Mouse (Mus musculus) kidney, embryonic 14.5 days (tissue): ENCODE measurements at regions not wholly inside any gene's neighbourhood (a gene's known extent, or its start where the extent isn't known, plus 50 kb on each side); places are given as distances from the start of the nearest gene placed in this dataset.
"Not testable (repeated sequence)": the region's sequence is repeated elsewhere in the genome, so short reads cannot be mapped to it uniquely, and the experiment has no call there.

Experiments
- ATAC-seq: fragments of 200-750 bp; cut with Nextera tagmentation; 2 replicates; pipeline ENCODE4 v1.8.0; 2017; ENCODE audit warnings: moderate number of reproducible peaks, mild to moderate bottlenecking, moderate TSS enrichment, moderate library complexity; ENCODE audit not compliant: low FRiP score, low TSS enrichment
- H3K27ac ChIP-seq: fragments of 300-500 bp; sonication (generic); 2 replicates; pipeline ENCODE4 v1.5.1; 2014; ENCODE audit warnings: low read depth, mild to moderate bottlenecking, low read length, moderate library complexity, mixed read lengths
- H3K27me3 ChIP-seq: fragments of 300-500 bp; sonication (generic); 2 replicates; pipeline ENCODE4 v1.6.1; 2014; ENCODE audit warnings: mild to moderate bottlenecking, low read length; ENCODE audit not compliant: control insufficient read depth, insufficient read depth
- H3K36me3 ChIP-seq: fragments of 300-500 bp; sonication (generic); 2 replicates; pipeline ENCODE4 v1.6.1; 2014; ENCODE audit warnings: low read length, mixed read lengths; ENCODE audit not compliant: control insufficient read depth, insufficient read depth
- H3K4me1 ChIP-seq: fragments of 300-500 bp; sonication (generic); 2 replicates; pipeline ENCODE4 v1.6.1; 2014; ENCODE audit warnings: low read length, mixed read lengths; ENCODE audit not compliant: control insufficient read depth, insufficient read depth
- H3K4me2 ChIP-seq: fragments of 300-500 bp; sonication (generic); replicated peaks from 2 replicates; pipeline ENCODE4 v1.6.1; 2014; ENCODE audit warnings: low read depth, mild to moderate bottlenecking, low read length
- H3K4me3 ChIP-seq: fragments of 300-500 bp; sonication (generic); 2 replicates; pipeline ENCODE4 v1.5.1; 2014; ENCODE audit warnings: mild to moderate bottlenecking, low read length
- H3K9ac ChIP-seq: fragments of 300-500 bp; sonication (generic); 2 replicates; pipeline ENCODE4 v1.6.1; 2014; ENCODE audit warnings: low read depth, mild to moderate bottlenecking, low read length, moderate library complexity
- H3K9me3 ChIP-seq: fragments of 300-500 bp; sonication (generic); 2 replicates; pipeline ENCODE4 v1.6.1; 2016; ENCODE audit warnings: low read length; ENCODE audit not compliant: control insufficient read depth
- WGBS: fragments of 180-500 bp; shearing (Covaris S2); extraction: QIAGEN DNeasy Blood & Tissue Kit; methylation state at CpG from one replicate; pipeline ENCODE4 v1.1.7; 2014; 5-methylcytosine and 5-hydroxymethylcytosine counted together

DNA sequence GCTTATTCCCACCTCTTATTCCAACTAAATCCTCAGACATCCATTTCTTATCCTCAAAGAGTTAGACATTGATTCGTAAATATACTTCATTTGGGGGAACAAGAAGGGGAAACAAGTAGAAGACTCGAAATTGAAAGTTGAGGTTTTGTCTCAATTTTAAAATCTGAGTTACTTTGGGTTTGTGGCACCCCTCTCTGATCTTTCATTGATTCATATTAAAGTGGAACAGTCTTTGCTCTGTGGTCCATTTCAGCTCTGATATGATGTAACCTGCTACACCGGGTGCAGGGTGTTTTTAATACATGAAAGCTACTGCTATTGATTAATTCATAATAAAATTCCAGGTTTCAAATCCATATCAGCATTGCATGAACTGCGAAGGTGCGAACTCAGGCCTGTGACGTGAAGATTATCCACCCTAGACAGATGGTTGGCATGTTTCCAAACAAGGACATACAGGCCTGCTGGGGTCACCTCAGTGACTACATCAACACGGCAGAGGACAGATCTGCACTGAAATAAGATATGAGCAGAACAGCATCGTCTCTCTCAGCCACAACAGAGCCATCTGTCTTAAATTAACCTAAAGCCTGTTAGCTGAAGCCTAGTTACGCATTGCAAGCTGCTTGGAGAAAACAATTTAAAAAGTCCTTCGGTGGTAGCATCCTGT, 101.5 kb upstream of the Prlr start:
- Histone ChIP-seq H3K4me3 (no peak overlapping the region), H3K4me2 (no peak overlapping the region), H3K4me1 (no peaks in the 10 kb centered on the region), H3K9ac (no peak overlapping the region), H3K27ac (no peak overlapping the region), H3K36me3 (no peaks in the 10 kb centered on the region), H3K27me3 (no peaks in the 10 kb centered on the region), H3K9me3 (no peaks in the 10 kb centered on the region)
- ATAC-seq: no peak
- 58% methylated on average over 10 of the region's 10 CpGs for WGBS

DNA sequence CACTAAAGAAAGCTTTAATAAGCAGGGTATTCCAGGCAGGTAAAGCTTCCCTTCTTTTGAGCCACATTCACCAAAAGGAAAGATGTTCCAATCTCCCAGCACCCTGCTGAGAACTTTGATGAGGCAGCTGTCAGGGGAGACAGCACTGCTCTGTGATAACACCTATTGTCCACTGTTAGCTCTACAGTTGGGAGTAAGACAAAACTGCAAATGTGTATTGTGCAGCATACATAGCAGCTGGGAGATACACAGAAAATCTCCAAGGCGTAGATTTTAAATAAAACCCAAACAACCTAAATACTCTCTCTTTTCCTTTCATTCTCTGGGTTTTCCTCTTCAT, 101.0 kb upstream of the Prlr start:
- Histone ChIP-seq H3K36me3 (no peaks in the 10 kb centered on the region), H3K9ac (no peak overlapping the region), H3K4me1 (no peaks in the 10 kb centered on the region), H3K27me3 (no peaks in the 10 kb centered on the region), H3K9me3 (no peaks in the 10 kb centered on the region), H3K4me3 (no peak overlapping the region), H3K27ac (no peak overlapping the region), H3K4me2 (no peak overlapping the region)
- ATAC-seq: no peak
- WGBS: 84% methylated on average over 1 of the region's 1 CpGs

DNA sequence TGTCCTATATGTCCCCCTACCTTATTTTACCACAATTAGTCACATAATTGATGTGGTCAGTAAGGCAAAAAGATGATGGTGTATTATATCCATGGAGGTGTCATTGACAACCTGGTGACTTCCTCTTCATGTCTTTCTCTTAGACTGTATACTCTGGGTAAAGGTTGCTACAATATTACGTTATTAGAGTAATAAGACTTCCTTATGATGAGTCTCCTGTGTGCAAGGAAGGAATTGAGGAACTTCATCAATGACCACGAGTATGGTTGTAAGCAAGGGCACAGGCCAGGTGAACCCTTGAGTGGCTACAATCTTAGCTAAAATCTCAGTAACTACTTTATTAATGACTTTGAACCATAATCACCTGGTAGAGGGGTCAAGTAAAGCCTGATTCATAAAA, 98.6 kb upstream of the Prlr start:
- Histone ChIP-seq H3K4me3 (no peak overlapping the region), H3K9ac (no peak overlapping the region), H3K4me1 (no peaks in the 10 kb centered on the region), H3K27me3 (no peaks in the 10 kb centered on the region), H3K4me2 (no peak overlapping the region), H3K9me3 (no peaks in the 10 kb centered on the region), H3K27ac (no peak overlapping the region), H3K36me3 (no peaks in the 10 kb centered on the region)
- ATAC-seq: no peak
- 94% methylated on average over 2 of the region's 2 CpGs for WGBS

DNA sequence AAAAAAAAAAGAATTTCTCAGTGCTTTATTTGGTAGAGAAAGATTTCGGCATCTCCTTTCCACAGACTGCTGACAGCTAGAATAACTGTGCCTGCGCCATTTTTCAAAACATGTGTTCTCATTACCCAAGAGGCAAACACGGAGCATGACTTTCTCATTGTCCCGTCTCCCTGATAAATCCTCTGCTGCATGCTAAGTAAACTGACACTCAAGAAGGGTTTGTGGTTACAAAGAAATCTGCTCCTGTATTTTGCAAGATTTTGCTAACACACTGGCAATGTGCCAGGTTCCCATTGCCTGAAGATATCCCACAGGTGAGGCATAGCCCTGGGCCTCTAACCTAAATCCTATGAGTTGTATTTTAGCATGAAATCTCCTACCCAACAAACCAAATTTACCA, 97.5 kb upstream of the Prlr start:
- H3K27ac ChIP-seq: no peak overlapping the region
- H3K27me3 ChIP-seq: no peaks in the 10 kb centered on the region
- H3K36me3 ChIP-seq: no peaks in the 10 kb centered on the region
- no peak for ATAC-seq
- H3K4me1 ChIP-seq: no peaks in the 10 kb centered on the region
- H3K4me3 ChIP-seq: no peak overlapping the region
- H3K9me3 ChIP-seq: no peaks in the 10 kb centered on the region
- no peak overlapping the region for H3K9ac ChIP-seq
- no peak overlapping the region for H3K4me2 ChIP-seq
- 92% methylated on average over 4 of the region's 4 CpGs for WGBS

DNA sequence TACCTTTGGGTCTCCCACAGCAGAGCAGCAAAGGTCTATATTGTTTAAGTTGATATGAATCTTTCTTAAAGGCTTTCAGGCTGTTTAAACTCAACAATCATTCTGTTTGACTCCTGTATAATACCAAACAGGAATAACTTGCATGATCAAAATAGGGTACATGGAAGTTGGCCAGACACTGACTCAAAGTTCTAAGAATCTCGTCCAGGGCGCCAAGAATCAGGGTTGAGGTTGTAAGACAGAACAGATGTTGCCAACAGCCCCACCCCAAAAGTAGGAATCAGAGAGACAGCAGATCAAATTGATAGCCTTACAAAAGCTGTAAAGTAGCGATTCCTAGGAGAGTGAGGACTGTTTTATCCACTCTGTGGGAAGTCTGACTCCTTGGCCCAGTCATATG, 88.3 kb upstream of the Prlr start:
- H3K27ac ChIP-seq: no peak overlapping the region
- H3K4me2 ChIP-seq: no peak overlapping the region
- no peaks in the 10 kb centered on the region for H3K9me3 ChIP-seq
- no peak overlapping the region for H3K9ac ChIP-seq
- WGBS: 72% methylated on average over 3 of the region's 3 CpGs
- H3K27me3 ChIP-seq: no peaks in the 10 kb centered on the region
- H3K4me3 ChIP-seq: no peak overlapping the region
- H3K36me3 ChIP-seq: no peaks in the 10 kb centered on the region
- no peak for ATAC-seq
- H3K4me1 ChIP-seq: no peaks in the 10 kb centered on the region

DNA sequence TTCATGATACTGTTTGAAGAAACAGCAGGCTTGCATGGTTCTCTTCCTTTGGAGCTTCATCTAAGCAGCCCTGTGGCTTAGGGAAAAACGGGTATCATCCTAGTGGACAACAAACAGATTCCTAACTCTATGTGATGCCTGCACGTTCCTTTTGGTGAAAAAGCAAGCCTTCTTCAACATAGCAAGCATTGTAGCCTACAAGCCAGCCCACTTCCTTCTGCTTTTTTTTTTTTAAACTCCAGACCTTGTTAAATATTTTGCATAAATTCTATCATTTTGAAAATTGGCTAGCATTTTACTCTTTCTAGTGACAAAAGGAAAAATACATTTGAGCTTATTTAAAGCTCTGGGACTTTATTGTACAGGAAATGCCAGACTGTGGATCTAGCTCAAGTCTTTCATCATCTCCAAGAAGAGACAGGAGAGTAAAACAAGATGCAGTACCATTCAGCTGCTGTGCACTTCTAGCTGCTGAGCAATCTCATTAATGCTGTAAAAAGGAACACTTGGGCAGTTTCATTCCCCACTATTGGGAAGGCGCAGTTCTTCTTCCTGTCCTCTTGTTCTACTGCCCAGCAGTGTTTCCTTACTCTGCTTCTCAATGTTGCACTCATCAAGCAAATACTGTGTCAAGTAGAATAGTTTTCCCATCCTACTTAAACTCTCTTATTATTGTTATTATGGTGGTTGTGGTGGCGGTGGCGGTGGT, 86.5 kb upstream of the Prlr start:
- WGBS: 85% methylated on average over 5 of the region's 5 CpGs
- Histone ChIP-seq H3K9me3 (no peaks in the 10 kb centered on the region), H3K27ac (no peak overlapping the region)

DNA sequence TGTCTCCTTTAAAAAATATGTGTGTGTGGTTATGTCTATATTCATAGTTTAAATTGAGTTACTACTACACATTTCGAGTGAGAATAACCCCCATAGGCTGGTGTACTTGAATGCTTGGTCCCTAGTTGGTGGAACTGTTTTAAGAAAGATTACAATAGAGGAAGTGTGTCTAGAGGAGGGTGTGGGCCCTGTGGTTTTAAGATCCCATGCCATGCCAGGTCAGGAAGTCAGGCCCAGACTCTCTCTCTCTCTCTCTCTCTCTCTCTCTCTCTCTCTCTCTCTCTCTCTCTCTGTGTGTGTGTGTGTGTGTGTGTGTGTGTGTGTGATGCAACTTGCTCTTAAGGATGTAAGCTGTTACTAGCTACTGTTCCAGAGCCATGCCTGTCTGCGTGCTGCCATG, 73.7 kb upstream of the Prlr start:
- Histone ChIP-seq H3K4me3 (no peak overlapping the region), H3K27me3 (no peaks in the 10 kb centered on the region), H3K4me1 (no peaks in the 10 kb centered on the region), H3K27ac (no peak overlapping the region), H3K36me3 (no peaks in the 10 kb centered on the region), H3K4me2 (no peak overlapping the region), H3K9ac (no peak overlapping the region), H3K9me3 (no peaks in the 10 kb centered on the region)
- no peak for ATAC-seq
- WGBS: 81% methylated on average over 2 of the region's 2 CpGs

More for the DNA sequence above, 86.5 kb upstream of the Prlr start:
- Histone ChIP-seq H3K27me3 (no peaks in the 10 kb centered on the region), H3K36me3 (no peaks in the 10 kb centered on the region), H3K4me2 (no peak overlapping the region), H3K4me1 (no peaks in the 10 kb centered on the region), H3K9ac (no peak overlapping the region), H3K4me3 (no peak overlapping the region)
- ATAC-seq: no peak

DNA sequence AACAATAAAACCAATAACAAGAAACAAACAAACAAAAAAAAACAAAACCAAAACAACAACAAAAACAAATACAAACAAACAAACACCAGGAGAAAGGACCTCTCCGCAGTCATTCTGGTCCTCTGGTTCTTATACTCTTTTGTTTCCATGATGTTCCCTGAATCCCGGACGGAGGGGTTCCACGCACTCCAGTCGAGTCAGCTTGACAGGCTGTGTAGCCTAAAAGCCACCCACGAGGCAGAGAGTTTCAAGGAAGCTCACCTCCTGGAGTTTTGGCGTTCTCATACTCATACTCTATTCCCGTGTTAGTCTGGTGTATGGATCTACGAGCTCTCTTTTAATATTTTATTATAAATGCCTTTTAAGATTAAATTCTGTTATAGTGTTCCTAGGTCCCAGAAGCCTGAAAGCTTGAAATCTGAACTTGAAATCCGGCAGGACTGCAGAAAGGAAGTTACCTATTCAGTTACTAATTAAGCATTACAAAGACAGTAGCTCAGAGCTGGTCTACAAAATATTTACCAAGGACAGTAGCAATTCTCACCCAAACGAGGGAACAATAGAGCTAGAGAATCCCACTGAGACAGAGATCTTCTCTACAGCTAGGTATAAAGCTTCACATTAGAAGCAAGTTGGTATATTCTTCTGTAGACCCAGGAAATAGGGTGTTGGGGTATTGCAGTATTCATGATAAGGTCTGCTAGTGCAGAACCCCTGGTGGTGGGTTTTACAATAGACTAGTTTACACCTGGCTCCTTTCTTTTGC, 71.6 kb upstream of the Prlr start:
- not testable (repeated sequence) for ATAC-seq, H3K4me2 ChIP-seq, H3K9ac ChIP-seq, H3K27ac ChIP-seq, H3K36me3 ChIP-seq, H3K27me3 ChIP-seq, H3K4me3 ChIP-seq, H3K4me1 ChIP-seq, H3K9me3 ChIP-seq
- 62% methylated on average over 11 of the region's 11 CpGs for WGBS

DNA sequence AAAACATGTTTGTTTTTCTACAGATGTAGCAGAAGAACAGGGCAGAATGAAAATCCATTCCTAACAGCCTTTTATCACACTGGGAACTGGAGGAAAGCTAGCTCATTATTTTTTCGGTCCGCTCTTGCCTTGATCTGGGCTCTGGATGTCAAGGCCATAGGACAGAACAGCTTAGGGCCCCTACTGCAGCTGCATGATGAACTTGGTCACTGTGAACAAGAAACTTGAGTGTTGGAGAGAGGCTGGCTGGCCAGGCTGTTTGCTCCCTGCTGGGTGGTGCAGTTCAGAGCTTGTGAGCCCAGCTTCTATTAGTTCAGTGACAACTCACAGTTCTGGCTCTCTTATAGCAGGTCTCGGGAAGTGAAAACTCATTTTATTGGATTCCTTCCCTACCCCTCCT, 70.2 kb upstream of the Prlr start:
- no peaks in the 10 kb centered on the region for H3K4me1 ChIP-seq
- no peaks in the 10 kb centered on the region for H3K27me3 ChIP-seq
- 87% methylated on average over 3 of the region's 3 CpGs for WGBS
- ATAC-seq: no peak
- H3K27ac ChIP-seq: no peak overlapping the region
- H3K9ac ChIP-seq: no peak overlapping the region
- H3K4me3 ChIP-seq: no peak overlapping the region
- H3K9me3 ChIP-seq: no peaks in the 10 kb centered on the region
- H3K4me2 ChIP-seq: no peak overlapping the region
- no peaks in the 10 kb centered on the region for H3K36me3 ChIP-seq
